Mouse (Mus musculus) c-Kit-positive CD71-positive TER-119-negative erythroid progenitor cells, embryonic 14.5 days (primary cell): ENCODE results near the gene Gm17581.

ENCODE experiments used
- DNase-seq: peaks from one replicate; pipeline ENCODE4 v3.0.0-alpha.2; 2013; ENCODE audit warnings: low read depth

The Gm17581 gene

GRCm38 (mm10) chr2:155691336-155691722 lies 44.3 kb downstream of the Gm17581 start:
- peak; percentile 10 for DNase-seq

GRCm38 (mm10) chr2:155689211-155689610 lies 46.5 kb downstream of the Gm17581 start:
- no peak for DNase-seq

- DNase-seq = no peak
Observed at GRCm38 (mm10) chr2:155687746-155688145, 47.9 kb downstream of the Gm17581 start.

GRCm38 (mm10) chr2:155686572-155686971 lies 49.1 kb downstream of the Gm17581 start:
- no peak for DNase-seq
